Mouse (Mus musculus) liver (tissue): ENCODE results near the gene Fgb.

Source experiments
- DNase-seq: peaks from one replicate; pipeline ENCODE4 v3.0.0-alpha.2; 2020; ENCODE audit warnings: mixed read lengths

The Fgb gene

DNA sequence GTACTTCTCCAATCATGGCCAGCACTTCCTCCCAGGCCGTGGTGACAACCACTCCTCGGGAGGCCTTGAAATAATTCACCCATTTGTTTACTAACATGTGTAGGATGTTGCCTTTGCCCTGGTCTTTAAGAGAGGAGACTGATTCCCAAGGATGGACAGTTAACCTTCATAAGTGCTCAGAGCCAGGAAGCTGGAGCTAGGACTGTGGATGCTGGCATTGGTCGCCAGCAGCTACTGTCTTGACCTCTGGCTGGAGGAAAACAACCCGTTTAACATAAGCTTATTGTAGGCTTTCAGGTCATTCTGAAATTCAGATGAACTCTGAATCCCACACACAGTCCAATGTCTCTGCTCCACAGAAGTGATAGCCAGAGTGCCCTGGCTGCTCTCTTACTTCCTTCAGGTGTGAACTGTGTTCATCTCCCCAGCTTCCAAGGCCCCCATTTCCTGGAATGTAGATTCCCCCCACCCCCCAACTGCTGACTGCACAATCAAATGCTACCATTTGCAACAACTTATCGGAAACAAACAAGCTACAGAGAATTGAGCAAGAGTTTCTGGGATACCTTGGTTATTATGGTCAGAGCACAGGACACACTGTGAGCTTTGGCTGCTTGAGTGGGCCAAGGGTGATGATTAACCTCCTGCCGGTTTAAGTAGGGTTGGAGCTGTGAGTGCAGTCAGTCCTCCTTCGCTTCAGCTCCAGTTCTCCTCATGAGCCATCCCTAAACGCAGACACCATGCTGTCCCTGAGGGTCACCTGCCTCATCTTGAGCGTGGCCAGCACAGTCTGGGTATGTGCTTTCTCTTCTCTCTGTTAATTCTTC is 24.0 kb downstream of the Fgb start, which contains the start of gene Fga:
Gene Fga (plus strand): TSS at position 602 of the 827 bp plus-strand sequence.
- DNase-seq = peak; percentile 28

DNA sequence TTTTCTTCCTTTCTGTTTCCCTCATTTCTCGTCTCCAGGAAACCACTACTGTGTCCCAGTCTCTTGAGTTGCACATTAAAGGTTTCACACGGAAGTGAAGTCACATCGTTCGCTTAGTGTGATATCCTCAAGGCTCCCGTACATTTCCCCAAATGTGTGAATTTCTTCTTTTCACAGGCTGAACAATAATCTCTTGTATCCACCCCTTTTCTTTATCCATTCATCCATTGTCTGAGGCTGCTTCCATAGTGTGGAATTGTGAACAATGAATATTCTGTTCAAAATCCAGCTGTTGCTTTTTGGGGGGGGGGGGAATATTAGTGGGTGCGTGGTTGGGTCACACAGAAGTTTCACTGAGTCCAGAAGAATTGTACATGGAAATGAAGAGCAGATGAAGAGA is 24.6 kb downstream of the Fgb start:
- DNase-seq = no peak

DNA sequence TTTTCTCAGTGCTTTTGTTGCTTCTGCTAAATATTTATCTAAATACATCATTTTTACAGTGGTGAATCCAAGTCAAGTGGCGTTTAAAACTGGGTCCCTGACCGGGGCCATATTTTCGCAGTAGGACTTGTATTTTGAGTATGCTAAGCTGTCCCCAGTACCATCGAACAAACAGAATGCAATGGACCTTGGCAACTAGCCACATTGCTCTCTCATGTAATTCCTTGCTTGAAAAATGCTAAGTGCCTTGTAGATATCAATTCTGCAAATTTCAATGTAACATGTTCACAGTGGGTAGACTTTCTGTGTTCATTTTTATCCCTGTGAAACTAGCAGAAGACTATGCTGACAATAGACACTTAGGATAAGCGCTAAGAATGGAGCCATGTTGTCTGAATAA is 28.5 kb downstream of the Fgb start:
- DNase-seq = no peak

DNA sequence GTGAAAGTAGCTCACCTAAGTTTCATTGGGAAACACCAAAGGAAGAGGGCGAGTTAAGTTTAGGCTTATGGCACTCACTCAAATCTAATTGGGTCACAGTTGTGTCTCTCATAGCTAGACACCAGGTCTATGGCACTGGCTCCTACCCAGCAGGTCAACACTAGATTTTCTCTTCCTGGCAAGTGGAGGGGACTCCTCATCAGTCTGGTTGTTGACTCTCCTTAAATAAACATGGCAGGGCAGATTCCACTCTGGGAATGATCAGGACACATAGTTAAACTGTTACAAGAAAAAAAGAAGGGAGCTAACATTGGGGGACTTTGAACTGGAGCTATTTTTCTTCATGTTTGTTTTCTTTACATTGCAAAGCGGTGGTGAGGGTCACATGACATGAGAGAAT is 29.3 kb downstream of the Fgb start:
- no peak for DNase-seq

DNA sequence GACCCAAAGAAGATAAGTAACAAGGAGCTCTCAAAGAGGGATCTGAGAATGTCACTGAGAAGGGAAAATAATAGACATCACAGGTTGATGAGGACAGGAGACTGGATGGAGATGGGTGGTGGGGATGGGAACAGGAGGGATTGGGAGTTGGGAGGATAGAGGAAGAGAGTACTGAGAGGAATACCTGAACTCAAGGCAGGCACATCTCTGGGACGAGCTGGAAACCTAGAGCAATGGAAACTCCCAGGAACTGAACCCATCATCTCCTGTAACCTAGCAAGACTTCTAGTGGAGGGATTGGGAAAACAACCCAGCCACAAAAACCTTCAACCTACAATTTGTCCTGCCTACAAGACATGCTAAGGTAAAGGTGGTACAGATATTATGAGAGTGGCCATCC is 33.4 kb downstream of the Fgb start:
- DNase-seq = no peak

DNA sequence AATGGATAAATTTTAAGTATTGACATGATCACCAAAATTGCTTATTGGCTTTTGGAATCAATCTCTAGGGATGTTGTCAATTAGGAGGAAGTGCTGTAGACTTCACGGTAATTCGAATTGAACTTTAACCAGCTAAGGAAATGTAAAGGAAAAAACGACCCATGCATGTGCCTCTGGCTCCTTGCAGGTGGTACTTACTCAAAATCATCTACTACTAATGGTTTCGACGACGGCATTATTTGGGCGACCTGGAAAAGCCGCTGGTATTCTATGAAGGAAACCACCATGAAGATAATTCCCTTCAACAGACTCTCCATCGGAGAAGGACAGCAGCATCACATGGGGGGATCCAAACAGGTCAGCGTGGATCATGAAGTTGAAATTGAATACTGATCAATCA is 35.7 kb downstream of the Fgb start:
- DNase-seq = no peak

DNA sequence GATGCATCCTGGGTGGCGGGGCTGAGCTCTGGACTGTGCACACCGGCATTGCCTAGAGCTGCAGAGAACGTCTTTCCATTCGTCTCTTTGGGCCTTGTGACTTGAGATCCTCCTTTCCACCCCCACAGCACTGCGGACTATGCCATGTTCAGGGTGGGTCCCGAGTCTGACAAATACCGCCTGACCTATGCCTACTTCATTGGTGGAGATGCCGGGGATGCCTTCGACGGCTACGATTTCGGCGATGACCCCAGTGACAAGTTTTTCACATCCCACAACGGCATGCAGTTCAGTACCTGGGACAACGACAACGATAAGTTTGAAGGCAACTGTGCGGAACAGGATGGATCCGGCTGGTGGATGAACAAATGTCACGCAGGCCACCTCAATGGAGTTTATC is 37.0 kb downstream of the Fgb start:
- DNase-seq = no peak

DNA sequence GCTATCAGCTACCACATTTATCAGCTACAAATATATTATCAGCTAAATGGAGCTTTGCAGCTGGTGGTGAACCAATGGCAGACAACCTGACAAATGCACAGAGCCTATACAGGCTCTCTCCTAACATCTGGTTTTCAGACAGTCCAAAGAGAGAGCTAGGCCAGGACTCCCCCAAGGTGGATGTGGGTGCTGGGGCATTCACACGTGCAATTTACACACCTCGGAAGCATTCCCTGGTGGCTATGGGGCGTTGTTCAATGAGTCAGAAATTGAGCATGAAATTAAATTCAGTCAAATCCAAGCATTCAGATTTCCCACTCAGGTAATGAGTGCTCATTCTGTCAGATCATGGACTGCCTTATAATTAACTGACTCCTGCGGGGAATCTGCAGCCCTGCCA is 38.1 kb downstream of the Fgb start:
- DNase-seq = no peak

DNA sequence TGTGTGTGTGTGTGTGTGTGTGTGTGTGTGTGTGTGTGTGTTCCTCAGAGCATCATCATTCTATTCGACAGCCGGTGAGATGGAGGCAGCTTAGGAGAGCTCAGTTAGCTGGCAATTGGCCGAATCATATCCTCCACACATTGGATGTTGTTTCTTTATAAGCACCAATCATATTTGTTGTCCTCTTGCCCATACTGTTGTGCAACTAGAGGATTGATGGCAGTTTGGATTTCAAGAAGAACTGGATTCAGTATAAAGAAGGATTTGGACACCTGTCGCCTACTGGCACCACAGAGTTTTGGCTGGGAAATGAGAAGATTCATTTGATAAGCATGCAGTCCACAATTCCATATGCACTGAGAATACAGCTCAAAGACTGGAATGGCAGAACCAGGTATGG is 38.5 kb downstream of the Fgb start:
- no peak for DNase-seq

DNA sequence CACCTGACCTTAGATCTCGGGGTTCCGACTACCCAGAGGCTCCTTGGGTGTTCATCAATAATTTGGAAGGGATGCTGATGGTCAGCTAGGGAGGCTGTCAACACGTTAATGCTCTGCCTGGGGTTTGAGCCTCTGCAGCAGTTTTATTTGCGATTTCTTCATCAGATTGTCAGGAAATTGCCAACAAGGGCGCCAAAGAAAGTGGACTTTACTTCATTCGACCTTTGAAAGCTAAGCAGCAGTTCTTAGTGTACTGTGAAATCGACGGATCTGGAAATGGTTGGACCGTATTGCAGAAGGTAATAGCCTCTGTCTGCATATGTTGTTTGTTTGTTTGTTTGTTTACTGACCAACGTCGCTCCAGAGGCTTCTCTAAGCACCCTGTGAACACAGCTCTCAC is 39.4 kb downstream of the Fgb start:
- DNase-seq = no peak

DNA sequence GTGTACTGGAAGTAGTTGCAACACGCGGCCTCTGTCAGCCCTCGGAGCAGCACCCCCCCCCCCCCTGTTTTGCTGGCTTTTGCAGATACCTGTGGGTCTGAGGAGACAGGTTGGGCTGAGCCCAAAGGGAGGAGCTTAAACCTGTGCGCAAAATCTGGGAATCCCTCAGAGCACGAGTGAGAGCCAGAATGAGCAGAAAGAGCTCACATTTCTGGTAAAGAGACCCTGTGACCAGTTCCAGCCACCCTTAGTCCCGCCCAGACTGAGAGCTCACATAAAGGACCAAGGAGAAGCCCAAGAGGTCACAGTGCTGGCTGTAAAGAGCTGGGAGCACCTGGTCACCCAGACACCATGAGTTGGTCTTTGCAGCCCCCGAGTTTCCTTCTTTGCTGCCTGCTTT is 42.1 kb downstream of the Fgb start, which contains the start of gene Fgg:
Gene Fgg (plus strand): TSS at position 168 of the 400 bp plus-strand sequence.
- DNase-seq = peak; percentile 63

DNA sequence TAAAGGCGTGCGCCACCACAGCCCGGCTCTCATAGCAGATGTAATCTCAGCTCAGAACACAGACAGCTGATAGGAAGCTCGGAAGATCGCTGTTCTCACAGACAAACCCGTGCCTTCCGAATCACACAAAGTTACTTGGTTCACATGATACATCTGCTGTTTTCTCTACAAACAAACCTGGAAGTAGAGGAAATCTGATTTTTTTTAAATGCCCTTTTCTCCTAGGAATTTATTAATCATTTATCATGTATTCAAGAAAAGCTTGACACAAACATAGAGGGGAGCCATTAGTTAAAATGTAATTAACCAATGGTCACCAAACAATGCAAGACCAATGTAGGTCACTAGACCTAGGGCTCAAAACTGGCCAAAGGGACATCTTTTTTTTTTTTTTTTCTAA is 44.9 kb downstream of the Fgb start:
- DNase-seq = no peak

DNA sequence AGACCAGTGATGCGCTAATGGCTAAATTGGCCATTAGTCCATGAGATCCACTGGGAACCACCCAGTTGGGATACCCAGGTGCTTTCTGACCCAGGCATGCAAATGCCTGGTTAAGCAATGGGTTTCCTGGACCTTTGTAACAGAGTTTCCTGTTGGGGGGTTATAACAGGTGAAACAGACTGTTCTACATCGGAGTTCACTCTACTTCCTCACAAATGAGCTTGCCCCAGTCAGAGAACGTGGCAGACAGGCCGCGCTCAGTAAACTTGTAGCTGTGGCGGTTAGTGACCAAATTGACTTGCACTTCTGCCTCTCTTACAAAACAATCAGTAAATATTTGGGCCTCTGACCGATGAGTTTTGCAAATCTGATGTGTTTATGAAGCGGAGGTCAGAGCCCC is 46.6 kb downstream of the Fgb start:
- peak; percentile 16 for DNase-seq

DNA sequence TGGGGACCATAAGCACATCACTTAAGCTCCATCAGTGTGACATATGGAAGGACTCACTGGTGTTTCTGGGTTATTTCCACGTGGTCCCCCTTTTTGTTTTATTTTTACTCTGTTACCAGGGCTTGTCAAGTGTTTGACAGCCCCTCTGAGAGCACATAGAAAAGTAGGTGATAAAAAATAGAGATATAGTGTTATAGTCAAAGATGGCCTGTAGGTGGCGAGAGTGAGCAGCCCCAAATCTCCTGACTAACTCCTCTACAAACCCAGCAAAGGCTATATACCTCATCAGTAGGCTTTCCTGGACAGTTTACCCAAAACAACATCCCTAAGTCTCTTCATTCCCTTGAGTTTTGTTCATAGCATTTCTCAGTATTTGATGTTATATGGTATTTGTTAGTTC is 47.5 kb downstream of the Fgb start:
- peak; percentile 35 for DNase-seq

DNA sequence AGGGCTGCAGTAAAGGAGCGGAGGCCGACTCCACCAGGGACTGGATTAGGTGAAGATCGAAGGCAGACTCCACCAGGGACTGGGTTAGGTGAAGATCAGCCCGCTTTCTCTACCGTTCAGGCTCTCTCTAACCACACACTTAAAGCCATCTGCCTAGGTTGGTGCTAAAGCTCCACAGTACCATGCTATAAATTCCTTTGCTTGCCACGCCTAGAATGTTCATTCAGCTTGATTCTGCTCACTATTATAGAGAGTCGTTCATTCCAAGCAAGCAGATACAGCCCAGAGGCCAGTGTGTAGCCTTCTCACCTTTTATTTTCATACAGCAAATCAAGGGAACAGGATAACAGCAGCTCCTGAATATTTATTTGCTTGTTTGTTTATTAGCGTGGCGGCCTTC is 49.7 kb downstream of the Fgb start:
- no peak for DNase-seq

DNA sequence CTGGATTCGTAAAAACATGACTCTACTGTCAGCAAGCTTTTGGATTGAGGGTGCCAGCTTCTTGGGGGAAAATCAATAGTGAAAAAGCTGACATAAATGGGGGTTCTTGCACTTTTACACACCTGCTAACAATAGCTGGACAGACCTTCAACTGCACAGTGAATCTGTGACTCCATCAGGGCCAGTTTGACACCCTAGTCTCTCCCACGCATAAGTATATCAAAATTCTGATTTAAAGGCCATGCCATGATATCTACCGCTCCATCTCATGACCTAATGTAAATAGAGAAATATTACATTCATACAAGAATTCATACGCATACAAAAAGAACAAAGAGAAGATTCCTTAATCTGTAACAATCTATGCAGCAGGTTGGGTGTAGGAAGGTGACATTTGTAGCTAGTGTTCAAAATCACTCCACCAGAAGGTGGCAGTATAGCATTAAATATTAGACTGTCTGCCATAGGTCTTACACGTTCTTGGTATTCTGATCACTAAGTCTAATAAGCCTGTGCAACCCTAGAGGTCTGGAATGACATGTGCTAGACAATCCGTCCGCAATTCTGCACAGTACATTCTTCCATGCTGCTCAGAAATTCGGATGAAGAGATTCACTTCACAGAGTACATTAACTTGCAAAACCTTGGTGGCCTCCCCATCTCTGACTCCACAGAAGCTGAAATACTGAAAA is 50.7 kb downstream of the Fgb start:
- DNase-seq = no peak

DNA sequence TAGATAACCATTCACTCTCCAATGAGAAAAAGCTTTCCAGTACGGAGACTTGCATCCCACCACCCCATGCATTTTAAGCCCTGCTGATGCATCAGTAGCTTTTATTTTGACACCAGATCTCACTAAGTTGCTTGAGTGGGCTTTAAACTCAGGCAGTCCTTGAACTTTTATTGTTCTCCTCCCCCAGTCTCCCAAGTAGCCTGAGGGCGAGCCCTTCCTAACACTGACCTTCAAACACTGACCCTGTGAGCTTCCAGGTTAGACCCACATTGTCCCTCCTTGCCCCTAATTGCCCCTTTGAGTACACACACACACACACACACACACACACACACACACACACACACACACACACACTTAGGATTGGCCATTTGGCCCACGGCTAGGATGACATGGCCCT is 53.0 kb downstream of the Fgb start:
- no peak for DNase-seq

DNA sequence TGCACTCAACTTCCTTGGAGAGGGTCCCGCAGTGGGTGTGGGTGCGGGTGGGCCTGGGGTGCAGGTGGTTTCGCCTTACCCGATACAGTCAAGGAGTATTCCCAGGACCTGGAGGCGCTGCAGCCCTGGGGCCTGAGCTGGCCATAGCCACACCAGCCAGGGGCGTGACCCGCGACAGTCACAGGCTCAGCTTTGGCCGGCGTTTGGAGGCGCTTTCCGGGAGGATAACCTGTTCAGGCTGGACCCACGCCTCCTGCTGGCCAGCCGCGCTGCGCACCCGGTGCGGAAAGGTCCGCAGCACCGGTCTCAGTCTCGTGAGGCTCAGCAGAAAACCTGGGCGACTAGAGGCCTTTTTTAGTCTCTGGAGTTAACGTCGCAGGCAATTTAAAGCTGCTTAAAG is 54.3 kb downstream of the Fgb start:
- DNase-seq = peak; percentile 65

DNA sequence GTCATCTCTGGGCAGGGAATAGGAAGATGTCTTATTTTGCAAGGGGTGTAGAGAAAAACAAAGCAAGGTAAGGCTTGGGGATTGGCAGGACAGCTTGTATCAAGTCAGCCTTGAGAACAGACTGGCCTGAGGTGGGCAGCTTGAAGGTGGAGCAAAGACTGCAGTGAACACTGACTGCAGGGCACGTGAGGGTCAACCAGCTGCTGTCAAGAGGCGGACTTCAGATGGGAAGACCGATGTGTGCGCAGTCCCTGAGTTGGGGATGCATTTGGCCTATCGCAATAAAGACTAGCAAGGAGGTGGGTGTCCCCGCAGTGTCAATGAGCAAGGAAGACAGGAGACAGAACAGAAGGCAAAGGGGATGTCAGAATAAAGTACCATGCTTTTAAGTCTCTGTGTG is 56.7 kb downstream of the Fgb start:
- no peak for DNase-seq

DNA sequence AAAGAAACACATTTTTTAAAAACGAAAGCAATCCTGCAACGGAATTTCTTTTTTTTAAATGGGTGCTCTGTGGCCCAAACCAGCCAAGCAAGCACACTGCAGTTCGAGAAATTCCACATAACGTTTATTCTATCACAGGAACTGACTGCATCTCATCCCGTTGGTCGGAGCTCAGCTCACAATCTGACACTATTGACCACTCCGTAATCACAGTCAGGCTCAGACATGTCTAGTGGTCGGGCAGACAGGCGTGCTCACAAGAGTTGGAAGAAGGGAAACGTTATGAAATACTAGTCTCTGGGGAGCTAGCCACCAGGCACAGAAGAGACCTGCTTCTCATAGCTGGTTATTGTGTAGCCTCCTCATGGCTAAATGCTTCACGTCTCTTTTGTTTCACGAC is 57.7 kb downstream of the Fgb start:
- DNase-seq = no peak
